22 mouse cellular contexts compared by ENCODE assay signal in the genomic region with DNA sequence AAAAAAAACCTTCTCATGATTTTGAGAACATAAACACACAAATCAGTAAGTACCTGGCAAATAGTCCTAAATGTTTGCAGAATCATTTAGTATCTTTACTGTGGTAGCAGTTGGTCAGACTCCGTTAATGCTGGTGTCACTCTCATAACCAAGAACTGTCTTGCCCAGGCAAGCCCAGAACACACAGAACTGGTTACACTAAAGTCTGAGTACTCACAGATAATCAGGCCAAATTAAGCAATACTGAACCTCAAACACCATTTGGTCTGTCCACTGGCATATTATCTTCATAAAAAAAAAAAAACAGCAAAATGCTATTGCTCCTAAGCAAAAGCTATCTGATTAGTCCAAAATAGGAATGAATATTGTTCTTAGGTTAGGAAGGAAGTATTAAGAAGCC. TPM values are rescaled to one million over a fixed set of nuclear protein-coding genes. Genes with fewer than 3 reads are reported as not detected.
DNase-seq lines count a peak whose midpoint lies in the region; ATAC-seq and TF ChIP-seq lines count a peak whose summit lies in the region.
"Had no signal": no experiment of that assay in that cellular context is flagged by ENCODE, and none has a peak within 500 bp of the region (broad histone marks: within the 10 kb centered on the region; RNA-seq: fewer than 3 reads in every experiment).

No protein-coding gene starts in this region.

- WGBS in liver, adult 2 months, result 20% methylated on average over 1 of the region's 1 CpGs
- WGBS in liver, embryonic 11.5 days, result 91% methylated on average over 1 of the region's 1 CpGs

- H3K4me3 ChIP-seq in liver, adult 2 months (ENCODE audit: insufficient read depth, low read depth, low read length), result no peak overlapping the region
- H3K4me3 ChIP-seq in liver, embryonic 11.5 days (ENCODE audit: low read depth, low read length), result no peak overlapping the region
- H3K4me3 ChIP-seq: embryonic facial prominence, embryonic 13.5 days; embryonic facial prominence, embryonic 15.5 days; forebrain, embryonic 10.5 days; forebrain, embryonic 12.5 days had no signal

- no peaks in the 10 kb centered on the region for H3K79me2 ChIP-seq in liver, adult 2 months (ENCODE audit: control insufficient read depth, insufficient read depth, low read length)

- no peak for ATAC-seq in liver, embryonic 11.5 days (replicated peaks; ENCODE audit: low FRiP score)
- ATAC-seq: forebrain, embryonic 14.5 days; forebrain, embryonic 16.5 days had no signal

- H3K4me1 ChIP-seq in liver, adult 2 months (ENCODE audit: control insufficient read depth, insufficient read depth, low read length), result no peaks in the 10 kb centered on the region
- no peaks in the 10 kb centered on the region for H3K4me1 ChIP-seq in liver, embryonic 11.5 days (replicated peaks; ENCODE audit: control insufficient read depth, insufficient read depth, low read length)
- H3K4me1 ChIP-seq: embryonic facial prominence, embryonic 13.5 days; embryonic facial prominence, embryonic 15.5 days; forebrain, embryonic 10.5 days; forebrain, embryonic 12.5 days had no signal

- no peaks in the 10 kb centered on the region for H3K9me3 ChIP-seq in liver, embryonic 11.5 days (ENCODE audit: control insufficient read depth, low read length)
- H3K9me3 ChIP-seq: embryonic facial prominence, embryonic 13.5 days; embryonic facial prominence, embryonic 15.5 days; forebrain, embryonic 10.5 days; forebrain, embryonic 12.5 days had no signal

- H3K27me3 ChIP-seq in liver, adult 2 months (ENCODE audit: control insufficient read depth, insufficient read depth, low read length), result no peaks in the 10 kb centered on the region
- H3K27me3 ChIP-seq in liver, embryonic 11.5 days (replicated peaks; ENCODE audit: control insufficient read depth, insufficient read depth, low read length), result no peaks in the 10 kb centered on the region
- H3K27me3 ChIP-seq: embryonic facial prominence, embryonic 13.5 days; embryonic facial prominence, embryonic 15.5 days; forebrain, embryonic 12.5 days had no signal

- peak; percentile 85 for DNase-seq in liver, adult 2 months (ENCODE audit: extremely low read depth, low read depth, low spot score)
- DNase-seq in liver, embryonic 11.5 days (ENCODE audit: low spot score), result no peak
- peak; percentile 31 to 39 for DNase-seq in urinary bladder, postnatal 36 days (ENCODE audit: low spot score in 2 of 2)
- DNase-seq in urinary bladder, adult 2 months (ENCODE audit: low spot score), result no peak
- DNase-seq in fibroblast of lung, adult 2 months (ENCODE audit: low read depth), result peak; percentile 8
- DNase-seq in cerebellum, postnatal 36 days, result no peak
- DNase-seq in cerebellum, adult 11-12 months, result no peak
- DNase-seq: adrenal gland, adult 2 months; adrenal gland, postnatal 10 days; adrenal gland, postnatal 25 days; cerebellum, adult 11 months; cerebellum, adult 2 months; cerebellum, adult 9-10 months; cerebellum, postnatal 10 days; cerebellum, postnatal 25 days; embryo, embryonic 11 days had no signal

- TF ChIP-seq CTCF in liver, adult 2 months (IDR thresholded peaks at IDR 0.05; ENCODE audit: low read depth, low read length), result no peak

- TF ChIP-seq POLR2A in liver, adult 2 months (IDR thresholded peaks at IDR 0.05; ENCODE audit: extremely low read depth, insufficient read depth, low read length), result no peak

- peaks cover 52% of the 10 kb centered on the region for H3K36me3 ChIP-seq in liver, adult 2 months (ENCODE audit: control insufficient read depth, insufficient read depth, low read length)
- 0 out of 2 replicates have a peak, but pooled peaks cover under 1% of the 10 kb centered on the region for H3K36me3 ChIP-seq in liver, embryonic 11.5 days (ENCODE audit: control insufficient read depth, insufficient read depth, low read length)

- H3K4me2 ChIP-seq in liver, embryonic 11.5 days, result no peak overlapping the region
- H3K4me2 ChIP-seq: embryonic facial prominence, embryonic 13.5 days; embryonic facial prominence, embryonic 15.5 days; forebrain, embryonic 12.5 days had no signal

- H3K9ac ChIP-seq in liver, adult 2 months (ENCODE audit: low read depth, low read length), result no peak overlapping the region
- no peak overlapping the region for H3K9ac ChIP-seq in liver, embryonic 11.5 days (ENCODE audit: low read depth, low read length)
- H3K9ac ChIP-seq: embryonic facial prominence, embryonic 13.5 days; embryonic facial prominence, embryonic 15.5 days; forebrain, embryonic 12.5 days had no signal

- H3K27ac ChIP-seq in liver, adult 2 months (replicated peaks; ENCODE audit: insufficient read depth, low read depth, low read length), result no peak overlapping the region
- H3K27ac ChIP-seq in liver, embryonic 11.5 days (ENCODE audit: low read depth, low read length), result no peak overlapping the region
- H3K27ac ChIP-seq: embryonic facial prominence, embryonic 13.5 days; embryonic facial prominence, embryonic 15.5 days; forebrain, embryonic 10.5 days; forebrain, embryonic 12.5 days had no signal

RNA-seq across cellular contexts. Expression of a gene that starts 19.0 kb away (rescaled TPM):
- 19.1 and 19.8 TPM in 2 replicates for total RNA-seq in liver, adult 2 months (2014; rRNA removed)
- polyA plus RNA-seq in liver, adult 2 months (2012; rRNA removed), result 8.4 and 9.3 TPM in 2 replicates
- 62.5 and 63.1 TPM in 2 replicates for polyA plus RNA-seq in liver, embryonic 11.5 days (2014; fragmentation: Nextera tagmentation; extraction: Ambion mirVana)
- 60.7 and 62.8 TPM in 2 replicates for polyA plus RNA-seq in urinary bladder, adult 2 months (2012; rRNA removed)

RNA-seq across cellular contexts. Expression of a gene that starts 19.2 kb away (rescaled TPM):
- 38.8 and 42.7 TPM in 2 replicates for total RNA-seq in liver, adult 2 months (2014; rRNA removed)
- polyA plus RNA-seq in liver, adult 2 months (2012; rRNA removed), result 7.7 and 8.3 TPM in 2 replicates
- 327 and 380 TPM in 2 replicates for polyA plus RNA-seq in liver, embryonic 11.5 days (2014; fragmentation: Nextera tagmentation; extraction: Ambion mirVana)
- polyA plus RNA-seq in urinary bladder, adult 2 months (2012; rRNA removed), result 50.3 and 51.6 TPM in 2 replicates

Comparison
In these comparisons a context has a peak if more than half of its experiments do, and no peak if none do; other contexts are left out.
1. DNase-seq: peak in liver, adult 2 months (single experiment), urinary bladder, postnatal 36 days (2 of 2) and fibroblast of lung, adult 2 months (single experiment); none in liver, embryonic 11.5 days (single experiment), urinary bladder, adult 2 months (single experiment), cerebellum, postnatal 36 days (0 of 2) and cerebellum, adult 11-12 months (single experiment).